Mouse (Mus musculus): ENCODE data around the gene Gm21103. TPM values are rescaled to one million over a fixed set of nuclear protein-coding genes. Genes with fewer than 3 reads are reported as not detected.
"Not testable (repeated sequence)": the region's sequence is repeated elsewhere in the genome, so short reads cannot be mapped to it uniquely, and the experiment has no call there.

Gene Gm21103
- not detected for total RNA-seq (2021)
- long read RNA-seq, experiment 1: 0 reads
- long read RNA-seq, experiment 2: 0 reads

GRCm38 (mm10) chr14:6304743-6305142 lies at the start of gene Gm21103:
Gene Gm21103 (minus strand): TSS chr14:6304843.
- DNase-seq: not testable (repeated sequence)

- DNase-seq: not testable (repeated sequence)
These were observed 38.9 kb upstream of the Gm21103 start, which contains the start of gene Gm3618 for GRCm38 (mm10) chr14:6343578-6343977. Gene Gm3618 (minus strand): TSS chr14:6343678.

- DNase-seq: peak; percentile 33
These were observed 17.5 kb downstream of the Gm21103 start, which contains the start of gene Gm3411 for GRCm38 (mm10) chr14:6286931-6287715. Gene Gm3411 (minus strand): TSS chr14:6287250.

Other genes with a start within 250 kb of the Gm21103 start
- gene Gm6337, start 246.6 kb downstream of the Gm21103 start, total RNA-seq (2021): not detected
- not detected for gene Gm8206, start 210.9 kb downstream of the Gm21103 start, total RNA-seq (2021)
- gene Gm3468, start 196.2 kb downstream of the Gm21103 start, total RNA-seq (2021): under 1 TPM; 0.16 to 0.79 TPM
- not detected for gene Gm3476, start 179.0 kb downstream of the Gm21103 start, total RNA-seq (2021)
- under 1 TPM; 0.40 to 0.75 TPM for gene Gm21560, start 85.6 kb downstream of the Gm21103 start, total RNA-seq (2021)
- gene Gm3411, start 17.6 kb downstream of the Gm21103 start, total RNA-seq (2021): under 1 TPM; 0.54 to 0.90 TPM
- gene Gm3618, start 38.8 kb upstream of the Gm21103 start, total RNA-seq (2021): not detected
- gene Gm16440, start 85.5 kb upstream of the Gm21103 start, total RNA-seq (2021): not detected
- not detected for gene Gm3591, start 107.6 kb upstream of the Gm21103 start, total RNA-seq (2021)
- gene Gm3594, start 139.8 kb upstream of the Gm21103 start, total RNA-seq (2021): not detected
- not detected for gene Gm8356, start 232.4 kb upstream of the Gm21103 start, total RNA-seq (2021)